Mouse (Mus musculus) intestine, embryonic 16.5 days (tissue): ENCODE measurements around the gene Relb. TPM values are rescaled to one million over a fixed set of nuclear protein-coding genes. Genes with fewer than 3 reads are reported as not detected.

ENCODE experiments used
- ATAC-seq: fragments of 200-750 bp; cut with Nextera tagmentation; 2 replicates; pipeline ENCODE4 v1.8.0; 2017; ENCODE audit warnings: moderate TSS enrichment, moderate library complexity
- H3K27ac ChIP-seq: fragments of 300-500 bp; sonication (generic); 2 replicates; pipeline ENCODE4 v1.5.1; 2014; ENCODE audit warnings: mild to moderate bottlenecking, low read length
- H3K27me3 ChIP-seq: fragments of 300-500 bp; sonication (generic); replicated peaks from 2 replicates; pipeline ENCODE4 v1.6.1; 2014; ENCODE audit warnings: low read length, control low read depth, mixed read lengths; ENCODE audit not compliant: control insufficient read depth, insufficient read depth
- H3K36me3 ChIP-seq: fragments of 300-500 bp; sonication (generic); 2 replicates; pipeline ENCODE4 v1.6.1; 2014; ENCODE audit warnings: low read length, control low read depth; ENCODE audit not compliant: control insufficient read depth, insufficient read depth
- H3K4me1 ChIP-seq: fragments of 300-500 bp; sonication (generic); 2 replicates; pipeline ENCODE4 v1.6.1; 2014; ENCODE audit warnings: low read length, control low read depth, mixed read lengths; ENCODE audit not compliant: control insufficient read depth, insufficient read depth
- H3K4me2 ChIP-seq: fragments of 300-500 bp; sonication (generic); 2 replicates; pipeline ENCODE4 v1.6.1; 2014; ENCODE audit warnings: low read depth, low read length, control low read depth
- H3K4me3 ChIP-seq: fragments of 300-500 bp; sonication (generic); 2 replicates; pipeline ENCODE4 v1.5.1; 2014; ENCODE audit warnings: mild to moderate bottlenecking, low read length
- H3K9ac ChIP-seq: fragments of 300-500 bp; sonication (generic); 2 replicates; pipeline ENCODE4 v1.6.1; 2014; ENCODE audit warnings: low read depth, low read length
- H3K9me3 ChIP-seq: fragments of 300-500 bp; sonication (generic); 2 replicates; pipeline ENCODE4 v1.6.1; 2016; ENCODE audit warnings: low read length, control low read depth; ENCODE audit not compliant: control insufficient read depth
- WGBS: fragments of 180-500 bp; shearing (Covaris S2); extraction: QIAGEN DNeasy Blood & Tissue Kit; methylation state at CpG from one replicate; pipeline ENCODE4 v1.1.7; 2014; 5-methylcytosine and 5-hydroxymethylcytosine counted together
- polyA plus RNA-seq: library from polyadenylated mRNA; unstranded; fragments of >200 nt; fragmentation: Nextera tagmentation; extraction: Ambion mirVana; gene quantifications from 2 replicates; pipeline ENCODE4 v1.2.1, GENCODE M21; 2015

The Relb gene
- polyA plus RNA-seq, 1 experiment from 2014 or later: 8.8 TPM

DNA sequence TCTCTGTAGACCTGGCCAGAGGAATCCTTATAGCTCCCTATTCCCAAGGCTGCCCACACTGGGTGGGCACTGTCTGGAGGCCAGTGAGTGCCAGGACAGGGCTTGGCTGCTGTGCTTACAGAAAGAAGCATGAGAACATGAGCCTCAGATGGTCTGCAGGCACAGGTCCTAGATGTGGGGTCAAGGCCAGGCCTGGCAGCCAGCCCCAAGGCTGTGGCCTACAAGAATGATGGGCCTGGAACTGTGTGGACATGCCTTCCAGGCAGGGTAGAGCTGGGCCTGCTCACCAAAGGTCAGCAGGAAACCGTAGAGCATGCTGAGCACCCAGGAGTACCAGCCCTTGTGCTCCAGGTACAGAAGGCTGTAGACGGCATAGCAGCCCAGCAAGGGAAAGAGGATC lies 5.4 kb upstream of the Relb start:
- no peak overlapping the region for H3K9ac ChIP-seq
- H3K36me3 ChIP-seq: peaks cover 33% of the 10 kb centered on the region
- H3K9me3 ChIP-seq: no peaks in the 10 kb centered on the region
- 100% methylated on average over 2 of the region's 2 CpGs for WGBS
- H3K4me1 ChIP-seq: peaks cover 3% of the 10 kb centered on the region; the same call in 1 of the 2 replicates
- H3K27ac ChIP-seq: no peak overlapping the region
- H3K4me3 ChIP-seq: no peak overlapping the region
- ATAC-seq: no peak
- H3K4me2 ChIP-seq: no peak overlapping the region
- H3K27me3 ChIP-seq: no peaks in the 10 kb centered on the region

GRCm38 (mm10) chr7:19633855-19634254 lies 4.6 kb upstream of the Relb start:
- Histone ChIP-seq H3K4me3 (no peak overlapping the region), H3K4me1 (peaks cover 5% of the 10 kb centered on the region; the same call in 1 of the 2 replicates), H3K27me3 (no peaks in the 10 kb centered on the region), H3K4me2 (no peak overlapping the region), H3K27ac (no peak overlapping the region), H3K36me3 (peaks cover 33% of the 10 kb centered on the region), H3K9ac (no peak overlapping the region), H3K9me3 (no peaks in the 10 kb centered on the region)
- WGBS: 91% methylated on average over 15 of the region's 15 CpGs
- ATAC-seq: no peak

DNA sequence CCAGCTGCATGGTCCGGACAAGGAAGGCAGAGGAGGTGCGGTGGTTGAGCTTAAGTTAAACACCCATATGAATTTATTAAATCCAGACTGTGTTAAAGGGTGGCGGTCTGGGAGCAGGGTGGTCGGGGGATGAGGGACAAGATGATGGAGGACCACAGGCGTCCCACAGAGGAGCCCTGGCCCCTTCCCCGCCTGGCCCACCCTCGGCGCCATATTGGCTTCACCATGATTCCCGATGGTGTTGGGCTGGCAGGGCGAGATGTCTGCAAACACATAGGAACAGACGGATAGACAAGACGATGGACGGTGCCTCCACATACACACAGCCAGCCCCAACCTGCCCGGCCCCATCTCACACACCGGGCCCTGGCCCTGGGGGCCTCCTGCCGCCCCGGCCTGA lies 4.0 kb upstream of the Relb start:
- H3K9me3 ChIP-seq: no peaks in the 10 kb centered on the region
- no peak for ATAC-seq
- H3K27ac ChIP-seq: no peak overlapping the region
- WGBS: 90% methylated on average over 17 of the region's 17 CpGs
- no peak overlapping the region for H3K9ac ChIP-seq
- H3K36me3 ChIP-seq: peaks cover 29% of the 10 kb centered on the region
- H3K4me2 ChIP-seq: no peak overlapping the region
- H3K27me3 ChIP-seq: no peaks in the 10 kb centered on the region
- H3K4me1 ChIP-seq: peaks cover 5% of the 10 kb centered on the region; the same call in 1 of the 2 replicates
- H3K4me3 ChIP-seq: no peak overlapping the region

GRCm38 (mm10) chr7:19632720-19633119 lies 3.5 kb upstream of the Relb start:
- peaks cover 26% of the 10 kb centered on the region for H3K36me3 ChIP-seq
- no peak overlapping the region for H3K4me2 ChIP-seq
- no peaks in the 10 kb centered on the region for H3K9me3 ChIP-seq
- no peak overlapping the region for H3K27ac ChIP-seq
- no peaks in the 10 kb centered on the region for H3K27me3 ChIP-seq
- H3K4me1 ChIP-seq: peaks cover 7% of the 10 kb centered on the region
- ATAC-seq: no peak
- H3K4me3 ChIP-seq: no peak overlapping the region
- H3K9ac ChIP-seq: no peak overlapping the region

DNA sequence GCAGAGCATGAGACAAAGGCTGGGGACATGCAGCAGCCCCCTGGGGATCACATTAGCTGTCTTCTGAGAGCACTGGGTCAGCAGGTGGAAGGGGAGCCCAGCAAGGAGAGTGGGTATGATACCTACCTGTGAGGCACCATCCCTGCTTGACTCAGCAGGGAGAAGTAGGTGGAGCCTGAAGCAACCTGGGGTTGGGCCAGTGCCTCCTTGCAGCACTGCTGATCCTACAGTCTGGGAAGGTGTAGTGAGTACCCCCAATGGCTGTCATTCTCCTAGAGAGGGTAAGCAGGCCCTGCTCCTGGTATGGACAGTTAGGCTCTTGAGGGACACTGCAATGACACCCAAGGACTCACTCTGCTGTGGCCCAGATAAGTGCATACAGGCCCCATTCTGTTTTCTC lies 3.0 kb upstream of the Relb start:
- H3K36me3 ChIP-seq: peaks cover 22% of the 10 kb centered on the region
- H3K4me1 ChIP-seq: peaks cover 8% of the 10 kb centered on the region
- no peak overlapping the region for H3K9ac ChIP-seq
- no peaks in the 10 kb centered on the region for H3K27me3 ChIP-seq
- H3K4me2 ChIP-seq: no peak overlapping the region
- no peaks in the 10 kb centered on the region for H3K9me3 ChIP-seq
- no peak overlapping the region for H3K4me3 ChIP-seq
- H3K27ac ChIP-seq: no peak overlapping the region
- no peak for ATAC-seq

GRCm38 (mm10) chr7:19628536-19629360 lies 490 bp downstream of the Relb start:
- WGBS: under 1% methylated on average over 57 of the region's 57 CpGs
- peak; percentile 91 for ATAC-seq

GRCm38 (mm10) chr7:19628192-19628535 lies 1.1 kb downstream of the Relb start:
- 12% methylated on average over 17 of the region's 17 CpGs for WGBS
- peak overlapping the region; percentile 79 for H3K4me3 ChIP-seq
- H3K36me3 ChIP-seq: peaks cover 1% of the 10 kb centered on the region; the same call in 1 of the 2 replicates
- peak overlapping the region; percentile 91 for H3K4me2 ChIP-seq
- peak overlapping the region; percentile 36 for H3K9ac ChIP-seq
- H3K9me3 ChIP-seq: no peaks in the 10 kb centered on the region
- peaks cover 15% of the 10 kb centered on the region for H3K4me1 ChIP-seq
- peak overlapping the region; percentile 55 for H3K27ac ChIP-seq
- H3K27me3 ChIP-seq: no peaks in the 10 kb centered on the region
- ATAC-seq: no peak

More at GRCm38 (mm10) chr7:19628536-19629360, 490 bp downstream of the Relb start:
- H3K4me2 ChIP-seq: peak overlapping the region; percentile 91
- no peaks in the 10 kb centered on the region for H3K27me3 ChIP-seq
- H3K9me3 ChIP-seq: no peaks in the 10 kb centered on the region
- peak overlapping the region; percentile 72 for H3K9ac ChIP-seq
- peaks cover 7% of the 10 kb centered on the region for H3K36me3 ChIP-seq
- peak overlapping the region; percentile 79 for H3K4me3 ChIP-seq
- H3K27ac ChIP-seq: peak overlapping the region; percentile 93
- H3K4me1 ChIP-seq: peaks cover 11% of the 10 kb centered on the region

GRCm38 (mm10) chr7:19627721-19628120 lies 1.5 kb downstream of the Relb start:
- Histone ChIP-seq H3K9ac (peak overlapping the region; percentile 36; the same call in 1 of the 2 replicates), H3K27ac (peak overlapping the region; percentile 55; the same call in 1 of the 2 replicates)

GRCm38 (mm10) chr7:19623433-19623832 lies 5.8 kb downstream of the Relb start:
- Histone ChIP-seq H3K9me3 (no peaks in the 10 kb centered on the region), H3K4me2 (no peak overlapping the region; the same call in 1 of the 2 replicates), H3K27me3 (no peaks in the 10 kb centered on the region), H3K9ac (no peak overlapping the region), H3K27ac (peak overlapping the region; percentile 75), H3K36me3 (no peaks in the 10 kb centered on the region; the same call in 1 of the 2 replicates), H3K4me3 (no peak overlapping the region), H3K4me1 (peaks cover 21% of the 10 kb centered on the region)
- 55% methylated on average over 2 of the region's 2 CpGs for WGBS
- peak; percentile 67 for ATAC-seq

More at GRCm38 (mm10) chr7:19627721-19628120, 1.5 kb downstream of the Relb start:
- H3K36me3 ChIP-seq: no peaks in the 10 kb centered on the region
- H3K4me3 ChIP-seq: peak overlapping the region; percentile 79
- no peak for ATAC-seq
- no peaks in the 10 kb centered on the region for H3K9me3 ChIP-seq
- no peaks in the 10 kb centered on the region for H3K27me3 ChIP-seq
- H3K4me1 ChIP-seq: peaks cover 19% of the 10 kb centered on the region
- H3K4me2 ChIP-seq: peak overlapping the region; percentile 91
- WGBS: 66% methylated on average over 3 of the region's 3 CpGs
